ENCODE assay signal across 8 mouse cellular contexts in the genomic region with DNA sequence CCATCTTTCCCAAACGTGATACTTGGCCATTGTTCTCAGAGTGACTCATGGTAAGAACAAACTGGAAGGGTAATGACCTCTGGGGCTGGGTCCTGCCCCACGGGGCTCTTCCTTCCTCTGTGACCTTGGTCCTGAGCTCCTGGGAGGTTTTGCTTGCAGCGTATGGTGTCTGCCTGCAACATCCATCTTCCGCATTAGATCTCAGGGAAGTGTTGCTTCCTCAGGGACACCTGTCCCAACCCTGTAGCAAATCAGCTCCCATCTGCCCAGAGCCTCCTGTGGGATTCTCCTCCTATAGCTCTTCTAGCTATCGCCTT.
DNase-seq lines count a peak whose midpoint lies in the region; ATAC-seq lines count a peak whose summit lies in the region.
"Had no signal": no experiment of that assay in that cellular context is flagged by ENCODE, and none has a peak within 500 bp of the region (broad histone marks: within the 10 kb centered on the region; RNA-seq: fewer than 3 reads in every experiment).

No protein-coding gene starts in this region.

- no peaks in the 10 kb centered on the region for H3K36me3 ChIP-seq in heart, embryonic 16.5 days (ENCODE audit: control insufficient read depth, insufficient read depth)
- no peaks in the 10 kb centered on the region for H3K36me3 ChIP-seq in megakaryocyte, embryonic 14.5 days (replicated peaks; ENCODE audit: low read length)
- no peaks in the 10 kb centered on the region for H3K36me3 ChIP-seq in hindbrain, embryonic 13.5 days
- H3K36me3 ChIP-seq: embryonic facial prominence, embryonic 12.5 days had no signal

- H3K4me3 ChIP-seq in heart, embryonic 16.5 days (ENCODE audit: low read length) = no peak overlapping the region
- peak overlapping the region; percentile 89 for H3K4me3 ChIP-seq in megakaryocyte, embryonic 14.5 days (replicated peaks)
- H3K4me3 ChIP-seq in hindbrain, embryonic 13.5 days = no peak overlapping the region

- peaks cover 17% of the 10 kb centered on the region for H3K4me1 ChIP-seq in heart, embryonic 16.5 days (ENCODE audit: control insufficient read depth, insufficient read depth, low read length)
- H3K4me1 ChIP-seq in megakaryocyte, embryonic 14.5 days = peaks cover 26% of the 10 kb centered on the region
- peaks cover 35% of the 10 kb centered on the region for H3K4me1 ChIP-seq in hindbrain, embryonic 13.5 days (replicated peaks)

- H3K9ac ChIP-seq in heart, embryonic 16.5 days (ENCODE audit: low read length) = peak overlapping the region; percentile 9; the same call in 1 of the 2 replicates
- 0 out of 2 replicates have a peak overlapping the region, but pooled peaks have one; percentile 24 for H3K9ac ChIP-seq in hindbrain, embryonic 13.5 days

- H3K4me2 ChIP-seq in heart, embryonic 16.5 days (ENCODE audit: low read depth, low read length) = peak overlapping the region; percentile 66; the same call in 1 of the 2 replicates
- H3K4me2 ChIP-seq in hindbrain, embryonic 13.5 days = peak overlapping the region; percentile 43; the same call in 1 of the 2 replicates

- no peak overlapping the region for H3K27ac ChIP-seq in heart, embryonic 16.5 days (ENCODE audit: low read length)
- 0 out of 2 replicates have a peak overlapping the region, but pooled peaks have one; percentile 40 for H3K27ac ChIP-seq in hindbrain, embryonic 13.5 days

- DNase-seq in heart, adult 18-20 months = no peak

- 49% methylated on average over 5 of the region's 5 CpGs for WGBS in heart, embryonic 16.5 days
- WGBS in hindbrain, embryonic 13.5 days = 40% methylated on average over 5 of the region's 5 CpGs

- H3K9me3 ChIP-seq in heart, embryonic 16.5 days (replicated peaks; ENCODE audit: control insufficient read depth, low read length) = no peaks in the 10 kb centered on the region
- H3K9me3 ChIP-seq in megakaryocyte, embryonic 14.5 days = no peaks in the 10 kb centered on the region
- H3K9me3 ChIP-seq in hindbrain, embryonic 13.5 days = no peaks in the 10 kb centered on the region
- H3K9me3 ChIP-seq: embryonic facial prominence, embryonic 12.5 days had no signal

- ATAC-seq in heart, embryonic 16.5 days (replicated peaks; ENCODE audit: extremely low read depth, insufficient read depth, low FRiP score) = no peak
- no peak; the same call in 1 of the 2 replicates for ATAC-seq in megakaryocyte, adult 5-6 weeks (ENCODE audit: poor library complexity, severe bottlenecking)
- ATAC-seq in hindbrain, embryonic 13.5 days (ENCODE audit: low FRiP score) = no peak
- 0 out of 2 replicates have a peak, but pooled peaks have one; percentile 0 for ATAC-seq in megakaryocyte progenitor cell, adult 5-6 weeks (replicated peaks; ENCODE audit: poor library complexity)
- ATAC-seq in erythroid progenitor cell, adult 5-6 weeks (replicated peaks; ENCODE audit: low FRiP score, poor library complexity, severe bottlenecking) = no peak

- H3K27me3 ChIP-seq in heart, embryonic 16.5 days (ENCODE audit: control insufficient read depth, insufficient read depth, low read length) = peaks cover 4% of the 10 kb centered on the region; the same call in 1 of the 2 replicates
- H3K27me3 ChIP-seq in megakaryocyte, embryonic 14.5 days (replicated peaks) = peaks cover 76% of the 10 kb centered on the region
- H3K27me3 ChIP-seq in hindbrain, embryonic 13.5 days = peaks cover 46% of the 10 kb centered on the region
